Mouse (Mus musculus): Measurements from ENCODE around the gene Dgki. TPM values are rescaled to one million over a fixed set of nuclear protein-coding genes. Genes with fewer than 3 reads are reported as not detected.

Dgki gene
- total and polyA plus RNA-seq, 3 experiments, result 4.4 to 8.7 (median 7.7) TPM

DNA sequence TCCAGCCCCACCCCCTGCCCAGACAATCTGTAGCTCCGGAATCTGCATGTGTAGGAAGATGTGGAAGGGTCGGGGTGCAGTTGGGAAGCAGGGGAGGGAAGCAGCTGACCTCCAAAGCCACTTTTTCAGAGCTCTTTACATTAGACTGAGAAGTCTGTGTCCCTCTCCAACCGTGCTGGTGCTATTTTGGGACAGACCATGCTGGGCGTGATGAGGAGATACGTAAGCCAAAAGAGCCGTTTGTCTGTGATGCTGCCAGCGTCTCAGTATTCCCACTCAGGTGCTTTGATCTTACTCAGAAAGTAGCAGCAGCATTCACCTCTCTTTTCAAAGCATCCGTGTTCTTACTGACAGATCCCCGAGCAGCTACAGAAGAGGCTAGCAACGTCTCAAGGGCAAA lies 84.3 kb downstream of the Dgki start:
- in situ Hi-C loops (cut with MboI; ENCODE audit: low pct_ligation_motif_present, low pct_unique_long_range_greater_than_20kb, low sequenced_read_pairs) (no loop called here), dilution Hi-C loops (cut with MboI; ENCODE audit: extremely low pct_ligation_motif_present, extremely low pct_unique_long_range_greater_than_20kb, low sequenced_read_pairs) (no loop called here)
- Histone ChIP-seq H3K9me3 (replicated peaks; ENCODE audit: low read length) (no peaks in the 10 kb centered on the region), H3K27ac (ENCODE audit: insufficient read depth, low read depth) (no peak overlapping the region), H3K36me3 (replicated peaks in 1 of 2; ENCODE audit: control insufficient read depth in 1 of 2, insufficient read depth in 1 of 2, low read length in 1 of 2) (peaks cover 0 to 4% of the 10 kb centered on the region in 2 experiments), H3K27me3 (replicated peaks) (no peaks in the 10 kb centered on the region), H3K79me2 (replicated peaks; ENCODE audit: control insufficient read depth, extremely low read depth, insufficient read depth, poor library complexity, severe bottlenecking) (no peaks in the 10 kb centered on the region; the same call in 1 of the 2 replicates), H3K9ac (ENCODE audit: insufficient read depth, low read depth) (no peak overlapping the region), H3K4me1 (ENCODE audit: control insufficient read depth in 1 of 2, insufficient read depth in 2 of 2) (peaks cover 16 to 58% of the 10 kb centered on the region in 2 experiments), H3K4me3 (replicated peaks in 1 of 3; ENCODE audit: low read depth in 2 of 3, low read length in 2 of 3, poor library complexity in 1 of 3) (no peak overlapping the region), H3K4me2 (ENCODE audit: insufficient read depth, low read depth, poor library complexity, severe bottlenecking) (no peak overlapping the region)
- DNase-seq (ENCODE audit: extremely low read depth), result no peak
- TF ChIP-seq NRF1 (IDR thresholded peaks at IDR 0.05; ENCODE audit: low read depth, low read length) (no peak), TCF12 (IDR thresholded peaks at IDR 0.05; ENCODE audit: low read depth, low read length) (no peak)

- dilution Hi-C loops (cut with MboI; ENCODE audit: extremely low pct_ligation_motif_present, extremely low pct_unique_long_range_greater_than_20kb, low sequenced_read_pairs) (no loop called here), in situ Hi-C loops (cut with MboI; ENCODE audit: low pct_ligation_motif_present, low pct_unique_long_range_greater_than_20kb, low sequenced_read_pairs) (no loop called here)
- Histone ChIP-seq H3K79me2 (replicated peaks; ENCODE audit: control insufficient read depth, extremely low read depth, insufficient read depth, poor library complexity, severe bottlenecking) (no peaks in the 10 kb centered on the region; the same call in 1 of the 2 replicates), H3K4me2 (ENCODE audit: insufficient read depth, low read depth, poor library complexity, severe bottlenecking) (peak overlapping the region; percentile 59), H3K9me3 (replicated peaks; ENCODE audit: low read length) (peaks cover 3% of the 10 kb centered on the region), H3K4me3 (replicated peaks in 1 of 3; ENCODE audit: low read depth in 2 of 3, low read length in 2 of 3, poor library complexity in 1 of 3) (peak overlapping the region; percentile 23 to 52 (median 40)), H3K27ac (ENCODE audit: insufficient read depth, low read depth) (peak overlapping the region; percentile 66), H3K36me3 (replicated peaks in 1 of 2; ENCODE audit: control insufficient read depth in 1 of 2, insufficient read depth in 1 of 2, low read length in 1 of 2) (peaks cover 0 to 21% of the 10 kb centered on the region in 2 experiments), H3K27me3 (replicated peaks) (no peaks in the 10 kb centered on the region), H3K9ac (ENCODE audit: insufficient read depth, low read depth) (peak overlapping the region; percentile 60), H3K4me1 (ENCODE audit: control insufficient read depth in 1 of 2, insufficient read depth in 2 of 2) (peaks cover 26 to 70% of the 10 kb centered on the region in 2 experiments)
- peak; percentile 85 for DNase-seq (ENCODE audit: extremely low read depth)
- TF ChIP-seq JUND (conservative IDR thresholded peaks at IDR 0.05; ENCODE audit: low read depth, low read length) (no peak), MAFK (IDR thresholded peaks at IDR 0.05; ENCODE audit: insufficient replicate concordance, low read length) (no peak), MAX (IDR thresholded peaks at IDR 0.05; ENCODE audit: low read length) (peak; percentile 97), CTCF (conservative IDR thresholded peaks at IDR 0.05 in 1 of 2, IDR thresholded peaks at IDR 0.05 in 1 of 2; ENCODE audit: low read depth in 2 of 2, low read length in 2 of 2) (no peak), SIN3A (IDR thresholded peaks at IDR 0.05; ENCODE audit: low read length) (no peak), NRF1 (IDR thresholded peaks at IDR 0.05; ENCODE audit: low read depth, low read length) (no peak), TBP (conservative IDR thresholded peaks at IDR 0.05; ENCODE audit: low read depth, low read length) (0 out of 2 replicates have a peak, but pooled peaks have one; percentile 37), HCFC1 (IDR thresholded peaks at IDR 0.05; ENCODE audit: low read depth, low read length) (no peak), JUN (IDR thresholded peaks at IDR 0.05; ENCODE audit: insufficient read depth, low read depth, low read length) (no peak), POLR2AphosphoS2 (IDR thresholded peaks at IDR 0.05; ENCODE audit: low read depth, low read length) (no peak), IRF4 (IDR thresholded peaks at IDR 0.05; ENCODE audit: low read depth, low read length) (peak; percentile 85), E2F4 (IDR thresholded peaks at IDR 0.05; ENCODE audit: insufficient replicate concordance, low read depth, low read length) (no peak), RCOR1 (conservative IDR thresholded peaks at IDR 0.05; ENCODE audit: low read depth, low read length) (no peak; the same call in 1 of the 2 replicates), GABPA (IDR thresholded peaks at IDR 0.05; ENCODE audit: insufficient replicate concordance, low read depth, low read length) (no peak), POLR2A (IDR thresholded peaks at IDR 0.05; ENCODE audit: low read depth, low read length) (peak; percentile 68), UBTF (IDR thresholded peaks at IDR 0.05; ENCODE audit: low read depth, low read length) (peak; percentile 49; the same call in 1 of the 2 replicates), ZKSCAN1 (IDR thresholded peaks at IDR 0.05; ENCODE audit: borderline replicate concordance, low read depth, low read length) (no peak), ZMIZ1 (IDR thresholded peaks at IDR 0.05; ENCODE audit: low read depth, low read length) (peak; percentile 32; the same call in 1 of the 2 replicates), NELFE (IDR thresholded peaks at IDR 0.05; ENCODE audit: low read depth, low read length) (peak; percentile 68), SMC3 (IDR thresholded peaks at IDR 0.05; ENCODE audit: low read depth, low read length) (0 out of 2 replicates have a peak, but pooled peaks have one; percentile 3), ELF1 (IDR thresholded peaks at IDR 0.05; ENCODE audit: low read depth, low read length) (peak; percentile 64; the same call in 1 of the 2 replicates), MAZ (IDR thresholded peaks at IDR 0.05; ENCODE audit: low read depth, low read length) (0 out of 2 replicates have a peak, but pooled peaks have one; percentile 58), USF2 (conservative IDR thresholded peaks at IDR 0.05; ENCODE audit: low read depth, low read length) (peak; percentile 40), CHD1 (IDR thresholded peaks at IDR 0.05; ENCODE audit: low read depth, low read length) (0 out of 2 replicates have a peak, but pooled peaks have one; percentile 33), BHLHE40 (IDR thresholded peaks at IDR 0.05; ENCODE audit: low read depth, low read length) (peak; percentile 86), ZNF384 (IDR thresholded peaks at IDR 0.05; ENCODE audit: low read depth, low read length) (no peak), MXI1 (IDR thresholded peaks at IDR 0.05; ENCODE audit: low read depth, low read length) (peak; percentile 42; the same call in 1 of the 2 replicates), ETS1 (conservative IDR thresholded peaks at IDR 0.05; ENCODE audit: low read depth, low read length) (peak; percentile 68; the same call in 1 of the 2 replicates), MEF2A (IDR thresholded peaks at IDR 0.05; ENCODE audit: borderline replicate concordance, low read depth, low read length) (peak; percentile 41), EP300 (IDR thresholded peaks at IDR 0.05; ENCODE audit: low read length) (peak; percentile 82), CHD2 (IDR thresholded peaks at IDR 0.05; ENCODE audit: low read length) (peak; percentile 89), RAD21 (IDR thresholded peaks at IDR 0.05; ENCODE audit: low read depth, low read length) (no peak; the same call in 1 of the 2 replicates)
Measured at GRCm38 (mm10) chr6:37212930-37213329, 87.1 kb downstream of the Dgki start.

Data from CH12.LX (cell line).